In the genomic region with DNA sequence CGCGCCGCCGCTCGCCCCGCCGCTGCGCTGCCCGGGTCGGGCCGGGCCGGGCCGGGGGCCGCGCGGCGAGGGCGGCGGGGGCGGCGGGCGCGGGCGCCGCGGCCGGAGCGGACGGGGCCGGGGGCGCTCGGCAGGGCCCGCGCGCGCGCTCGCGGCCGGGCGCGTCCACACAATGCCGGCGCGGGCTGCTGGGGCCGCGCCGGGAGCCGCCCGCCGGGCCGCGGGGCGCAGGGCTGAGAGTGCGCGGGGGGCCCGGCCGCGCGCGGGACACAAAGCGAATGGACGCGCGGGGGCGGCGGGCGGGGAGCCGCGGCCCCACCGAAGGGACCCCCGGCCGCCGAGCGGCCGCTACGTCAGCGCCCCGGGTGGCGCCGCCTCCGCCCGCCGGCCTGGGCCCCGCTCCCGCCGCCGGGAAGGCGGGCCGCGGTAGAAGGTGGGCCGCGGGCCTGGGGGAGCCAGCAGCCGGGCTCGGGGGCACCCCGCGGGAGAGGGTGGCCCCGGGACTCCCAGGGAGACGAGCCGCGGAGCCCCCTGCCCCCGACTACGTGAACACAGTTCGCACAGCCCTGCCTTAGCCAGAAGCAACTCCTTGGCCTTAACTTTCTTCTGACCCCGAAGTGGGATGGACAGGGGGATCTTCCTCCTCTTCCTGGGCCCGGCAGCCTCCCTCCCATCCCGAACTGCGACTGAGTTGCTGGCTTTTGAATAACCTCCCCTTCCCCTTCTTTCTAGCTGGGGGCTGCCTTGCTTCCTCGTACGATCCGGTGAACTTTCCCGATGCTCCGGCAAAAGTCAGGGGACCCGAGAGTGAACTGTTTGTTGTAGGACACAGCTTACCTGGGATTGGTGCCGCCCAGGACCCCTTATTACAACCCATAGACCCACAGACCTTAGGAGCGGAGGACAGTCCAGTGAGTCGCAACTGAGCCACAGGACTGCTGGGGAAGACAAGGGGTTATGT, we compare ENCODE assay signal across 8 mouse cellular contexts. TPM values are rescaled to one million over a fixed set of nuclear protein-coding genes. Genes with fewer than 3 reads are reported as not detected.
DNase-seq lines count a peak whose midpoint lies in the region; ATAC-seq and TF ChIP-seq lines count a peak whose summit lies in the region.

A gene (minus strand): TSS at position 349 of the 961 bp plus-strand sequence.

- POLR2A ChIA-PET in Patski (lab: Charles Lee), result no interaction called here

- peak; percentile 9 for ATAC-seq in Patski
- ATAC-seq in embryonic facial prominence, embryonic 12.5 days (ENCODE audit: insufficient number of reproducible peaks, insufficient read depth, low FRiP score, low TSS enrichment), result peak; percentile 57
- peak; percentile 52 for ATAC-seq in kidney, embryonic 16.5 days (ENCODE audit: low FRiP score, low TSS enrichment)
- ATAC-seq in neural tube, embryonic 15.5 days (ENCODE audit: low FRiP score), result peak; percentile 50

- H3K9ac ChIP-seq in embryonic facial prominence, embryonic 12.5 days, result peak within 1 kb of the TSS; percentile 100
- peak within 1 kb of the TSS; percentile 97 for H3K9ac ChIP-seq in kidney, embryonic 16.5 days (replicated peaks; ENCODE audit: low read length)
- H3K9ac ChIP-seq in neural tube, embryonic 15.5 days (replicated peaks), result peak within 1 kb of the TSS; percentile 90

- CTCF ChIA-PET in Patski (lab: Charles Lee), result interaction anchor here (1.1 to 2.0 kb wide), 2 partner anchors 15 to 126 kb away, joined by 3 to 6 read pairs; no protein-coding TSS in a partner anchor

- in situ Hi-C loops in Patski (cut with MboI; ENCODE audit: low pct_unique_long_range_greater_than_20kb), result no loop called here

- TF ChIP-seq POLR2A in lung, adult 2 months (IDR thresholded peaks at IDR 0.05; ENCODE audit: borderline replicate concordance, extremely low read depth, low read depth, low read length), result no peak

- DNase-seq in CD4-positive helper T cell, adult 2 months (ENCODE audit: low read depth, low spot score), result peak; percentile 48
- DNase-seq in Patski (ENCODE audit: low read depth, low spot score), result no peak
- no peak for DNase-seq in heart, embryonic 10.5 days (ENCODE audit: low spot score)
- peak; percentile 65 for DNase-seq in lung, adult 2 months
- DNase-seq in T-cell, adult 2 months (ENCODE audit: low spot score), result no peak

- peak within 1 kb of the TSS; percentile 92 for H3K4me3 ChIP-seq in embryonic facial prominence, embryonic 12.5 days
- peak within 1 kb of the TSS; percentile 95 for H3K4me3 ChIP-seq in heart, embryonic 10.5 days
- peak within 1 kb of the TSS; percentile 82 for H3K4me3 ChIP-seq in kidney, embryonic 16.5 days (ENCODE audit: low read length)
- peak within 1 kb of the TSS; percentile 87 for H3K4me3 ChIP-seq in lung, adult 2 months (replicated peaks; ENCODE audit: extremely low read depth, low read depth, low read length)
- H3K4me3 ChIP-seq in neural tube, embryonic 15.5 days (replicated peaks), result peak within 1 kb of the TSS; percentile 90

- no peaks in the 10 kb centered on the region for H3K9me3 ChIP-seq in embryonic facial prominence, embryonic 12.5 days
- no peaks in the 10 kb centered on the region for H3K9me3 ChIP-seq in heart, embryonic 10.5 days
- no peaks in the 10 kb centered on the region for H3K9me3 ChIP-seq in kidney, embryonic 16.5 days (ENCODE audit: low read length)
- H3K9me3 ChIP-seq in neural tube, embryonic 15.5 days (replicated peaks), result no peaks in the 10 kb centered on the region

- TF ChIP-seq CTCF in Patski (IDR thresholded peaks at IDR 0.05), result no peak
- no peak for TF ChIP-seq CTCF in lung, adult 2 months (IDR thresholded peaks at IDR 0.05; ENCODE audit: insufficient read depth, low read length)

- H3K27me3 ChIP-seq in Patski, result no peaks in the 10 kb centered on the region
- H3K27me3 ChIP-seq in embryonic facial prominence, embryonic 12.5 days, result no peaks in the 10 kb centered on the region
- no peaks in the 10 kb centered on the region for H3K27me3 ChIP-seq in heart, embryonic 10.5 days (ENCODE audit: insufficient read depth, poor library complexity, severe bottlenecking)
- H3K27me3 ChIP-seq in kidney, embryonic 16.5 days (ENCODE audit: insufficient read depth, low read length), result no peaks in the 10 kb centered on the region
- no peaks in the 10 kb centered on the region for H3K27me3 ChIP-seq in neural tube, embryonic 15.5 days (replicated peaks)

- peak within 1 kb of the TSS; percentile 65 for H3K4me2 ChIP-seq in embryonic facial prominence, embryonic 12.5 days (replicated peaks)
- peak within 1 kb of the TSS; percentile 88 for H3K4me2 ChIP-seq in kidney, embryonic 16.5 days (replicated peaks; ENCODE audit: low read depth, low read length)
- H3K4me2 ChIP-seq in neural tube, embryonic 15.5 days, result peak within 1 kb of the TSS; percentile 87

- under 1% methylated on average over 66 of the region's 117 CpGs for WGBS in embryonic facial prominence, embryonic 12.5 days
- 16% methylated on average over 117 of the region's 117 CpGs for WGBS in heart, embryonic 10.5 days
- WGBS in kidney, embryonic 16.5 days, result under 1% methylated on average over 71 of the region's 117 CpGs
- WGBS in lung, adult 2 months, result 5% methylated on average over 114 of the region's 117 CpGs
- under 1% methylated on average over 33 of the region's 117 CpGs for WGBS in neural tube, embryonic 15.5 days

- peak within 1 kb of the TSS; percentile 93 for H3K27ac ChIP-seq in embryonic facial prominence, embryonic 12.5 days
- peak within 1 kb of the TSS; percentile 98 for H3K27ac ChIP-seq in heart, embryonic 10.5 days
- peak within 1 kb of the TSS; percentile 88 for H3K27ac ChIP-seq in kidney, embryonic 16.5 days (ENCODE audit: low read length)
- H3K27ac ChIP-seq in neural tube, embryonic 15.5 days (replicated peaks), result peak within 1 kb of the TSS; percentile 83

- no peaks in the 10 kb centered on the region for H3K36me3 ChIP-seq in embryonic facial prominence, embryonic 12.5 days
- no peaks in the 10 kb centered on the region for H3K36me3 ChIP-seq in heart, embryonic 10.5 days
- H3K36me3 ChIP-seq in kidney, embryonic 16.5 days (ENCODE audit: insufficient read depth, low read length), result no peaks in the 10 kb centered on the region
- H3K36me3 ChIP-seq in neural tube, embryonic 15.5 days, result no peaks in the 10 kb centered on the region

- H3K4me1 ChIP-seq in embryonic facial prominence, embryonic 12.5 days, result peaks cover 40% of the 10 kb centered on the region
- H3K4me1 ChIP-seq in heart, embryonic 10.5 days, result peaks cover 53% of the 10 kb centered on the region
- peaks cover 32% of the 10 kb centered on the region for H3K4me1 ChIP-seq in kidney, embryonic 16.5 days (ENCODE audit: insufficient read depth, low read length)
- H3K4me1 ChIP-seq in lung, adult 2 months (ENCODE audit: control insufficient read depth, insufficient read depth, low read length), result peaks cover 14% of the 10 kb centered on the region
- H3K4me1 ChIP-seq in neural tube, embryonic 15.5 days, result peaks cover 41% of the 10 kb centered on the region

RNA-seq across cellular contexts. Expression of the gene that starts here (rescaled TPM):
- polyA plus RNA-seq in Patski (2021), result 41.5 TPM
- polyA plus RNA-seq in embryonic facial prominence, embryonic 12.5 days (2016; fragmentation: Nextera tagmentation; extraction: Ambion mirVana), result 10.4 and 12.1 TPM in 2 replicates
- polyA plus RNA-seq in heart, embryonic 10.5 days (2016; fragmentation: Nextera tagmentation; extraction: Ambion mirVana), result 4.1 and 6.8 TPM in 2 replicates
- polyA plus RNA-seq in kidney, embryonic 16.5 days (2015; fragmentation: Nextera tagmentation; extraction: Ambion mirVana), result 7.0 and 7.9 TPM in 2 replicates
- polyA plus RNA-seq in lung, adult 2 months (2012; rRNA removed), result 24.0 and 25.9 TPM in 2 replicates
- polyA plus RNA-seq in neural tube, embryonic 15.5 days (2015; fragmentation: Nextera tagmentation; extraction: Ambion mirVana), result 6.3 and 6.6 TPM in 2 replicates

Comparison
In these comparisons a context has a peak if more than half of its experiments do, and no peak if none do; other contexts are left out.
1. DNase-seq: peak in CD4-positive helper T cell, adult 2 months (single experiment) and lung, adult 2 months (single experiment); none in Patski (single experiment), heart, embryonic 10.5 days (single experiment) and T-cell, adult 2 months (single experiment).
2. Peak in every context shown above with its lines, with median percentiles within 50 percentile points of each other: ATAC-seq, H3K27ac ChIP-seq, H3K4me2 ChIP-seq, H3K4me3 ChIP-seq and H3K9ac ChIP-seq.